Mouse (Mus musculus) gastrocnemius, postnatal 25 days (tissue): ENCODE measurements around the gene Dhx40. TPM values are rescaled to one million over a fixed set of nuclear protein-coding genes. Genes with fewer than 3 reads are reported as not detected.

ENCODE experiments used
- DNase-seq: peaks from one replicate; pipeline ENCODE4 v3.0.0; 2022
- long read RNA-seq, 2 experiments: library from polyadenylated mRNA; stranded (forward); transcript quantifications; one replicate each; pipeline ENCODE4 v2.0.0; 2021
- total RNA-seq, 2 experiments: library from RNA; stranded (reverse); gene quantifications; 1 replicate in 1 of 2; 2 replicates in 1 of 2; pipeline ENCODE4 v1.2.3; 2021

Gene Dhx40
- 10 to 100 TPM; 11.4 to 12.1 TPM for total RNA-seq
- long read RNA-seq, experiment 1, transcript Dhx40-201 (18 exons, 3,813 nt), result major isoform, 5 of 9 reads
- long read RNA-seq, experiment 1, partial matches to known transcripts, result 4 of 9 reads
- long read RNA-seq, experiment 1, other reads (novel, unspliced or antisense), result 0 of 9 reads
- long read RNA-seq, experiment 2, partial matches to known transcripts, result 1 of 5 reads
- long read RNA-seq, experiment 2, other reads (novel, unspliced or antisense), result 1 of 5 reads

DNA sequence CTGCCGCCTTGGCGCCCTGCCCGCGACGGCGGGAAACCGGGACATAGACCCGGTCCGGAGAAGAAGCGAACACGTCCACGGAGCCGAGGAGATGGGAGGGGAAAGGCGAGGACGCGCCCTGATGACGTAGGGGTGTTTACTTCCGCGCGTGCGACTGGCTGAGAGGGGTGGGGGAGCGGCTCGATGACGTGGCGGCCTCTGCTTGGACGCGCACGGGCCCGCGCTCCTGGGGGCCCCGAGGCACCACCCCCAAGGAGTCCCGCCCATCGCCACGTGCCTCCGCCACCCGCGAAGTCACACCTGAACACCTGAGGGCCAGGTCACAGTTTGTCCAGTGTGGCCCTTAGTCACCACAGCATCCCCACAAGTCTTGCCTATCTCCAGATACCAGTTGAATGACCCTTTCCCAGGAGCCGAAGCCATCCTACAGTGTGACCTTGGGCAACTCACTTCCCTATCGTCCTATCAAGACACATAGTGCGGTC, at the start of gene Dhx40:
Gene Dhx40 (minus strand): TSS at position 242 of the 485 bp plus-strand sequence.
- peak; percentile 87 for DNase-seq

DNA sequence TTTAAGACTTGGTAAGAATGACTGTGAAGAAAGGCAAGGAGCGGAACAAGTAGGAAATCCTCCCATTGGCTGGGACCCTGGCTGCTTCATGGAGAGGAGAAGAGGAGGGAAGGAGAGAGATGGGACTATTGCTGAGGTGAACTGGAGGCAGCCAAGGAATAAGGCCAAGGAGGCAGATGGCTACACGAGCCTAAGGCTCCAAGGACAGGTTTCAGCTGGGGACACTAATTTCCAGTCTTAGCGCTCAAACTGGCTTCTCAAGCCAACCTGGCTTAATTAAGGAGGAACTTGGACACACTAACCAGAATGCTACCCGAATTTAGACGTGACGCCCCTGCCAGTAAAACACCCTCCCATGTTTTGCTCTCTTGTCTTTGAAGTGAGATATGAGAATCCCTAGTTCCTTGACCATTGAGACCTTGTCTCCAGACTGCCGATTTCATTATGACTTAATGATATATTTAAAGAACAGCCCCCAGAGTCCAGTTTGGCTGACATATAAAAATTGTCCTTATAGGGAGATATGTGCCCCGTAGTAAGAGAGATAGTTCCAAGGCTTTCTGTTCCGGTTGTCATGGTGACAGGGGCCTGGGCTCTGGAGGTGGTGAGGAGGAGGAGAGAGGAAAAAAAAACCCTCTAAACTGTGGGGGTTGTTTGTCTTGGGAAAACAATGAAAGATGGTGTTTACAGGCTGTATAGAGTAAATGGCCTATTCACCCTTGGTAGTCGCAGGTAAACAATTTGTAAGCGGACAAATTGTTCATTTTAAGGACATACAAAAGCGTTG, 48.3 kb upstream of the Dhx40 start:
- no peak for DNase-seq

DNA sequence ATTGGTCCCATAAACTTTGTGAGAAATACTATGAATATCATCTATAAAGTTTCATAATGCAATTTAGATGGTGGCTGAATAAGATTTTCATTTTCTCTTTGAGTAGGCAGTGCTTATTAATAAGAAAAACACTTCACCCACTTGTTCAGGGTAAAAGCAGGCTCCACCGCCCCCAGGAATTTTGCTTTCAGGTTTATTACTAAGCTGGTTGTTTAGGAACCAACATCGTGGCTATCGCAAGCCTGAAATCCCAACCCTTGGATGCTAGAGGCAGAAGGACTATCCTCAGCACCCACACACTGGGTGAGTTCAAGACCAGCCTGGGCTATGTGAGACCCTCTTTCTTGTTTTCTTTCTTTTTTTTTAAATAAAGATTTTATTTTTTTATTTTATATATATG, 45.5 kb upstream of the Dhx40 start:
- DNase-seq, result no peak

DNA sequence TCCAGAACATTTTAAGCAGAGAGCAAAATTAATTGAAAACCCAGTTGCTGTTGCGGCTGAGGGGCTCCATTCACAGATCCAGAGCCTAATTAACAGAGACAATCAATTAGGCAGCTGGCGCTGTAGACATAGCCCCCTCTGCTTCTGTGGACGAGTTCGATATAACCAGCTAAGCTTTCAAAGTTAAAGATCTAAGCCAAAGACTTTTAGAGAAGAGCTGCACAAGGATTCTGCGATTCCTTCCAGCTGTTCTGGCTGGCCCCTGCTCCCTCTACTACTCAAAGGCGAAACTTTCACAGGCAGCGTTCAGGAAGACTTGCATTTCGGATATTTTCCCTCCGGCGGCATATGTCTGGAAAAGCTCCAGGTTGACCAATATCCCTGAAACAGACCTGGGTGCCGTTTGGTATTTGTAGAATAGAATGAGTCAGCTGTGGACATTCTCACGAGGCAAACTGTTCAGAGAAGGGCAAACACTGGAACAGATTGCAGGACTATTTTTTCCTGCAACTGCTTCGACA, 45.0 kb upstream of the Dhx40 start:
- no peak for DNase-seq

DNA sequence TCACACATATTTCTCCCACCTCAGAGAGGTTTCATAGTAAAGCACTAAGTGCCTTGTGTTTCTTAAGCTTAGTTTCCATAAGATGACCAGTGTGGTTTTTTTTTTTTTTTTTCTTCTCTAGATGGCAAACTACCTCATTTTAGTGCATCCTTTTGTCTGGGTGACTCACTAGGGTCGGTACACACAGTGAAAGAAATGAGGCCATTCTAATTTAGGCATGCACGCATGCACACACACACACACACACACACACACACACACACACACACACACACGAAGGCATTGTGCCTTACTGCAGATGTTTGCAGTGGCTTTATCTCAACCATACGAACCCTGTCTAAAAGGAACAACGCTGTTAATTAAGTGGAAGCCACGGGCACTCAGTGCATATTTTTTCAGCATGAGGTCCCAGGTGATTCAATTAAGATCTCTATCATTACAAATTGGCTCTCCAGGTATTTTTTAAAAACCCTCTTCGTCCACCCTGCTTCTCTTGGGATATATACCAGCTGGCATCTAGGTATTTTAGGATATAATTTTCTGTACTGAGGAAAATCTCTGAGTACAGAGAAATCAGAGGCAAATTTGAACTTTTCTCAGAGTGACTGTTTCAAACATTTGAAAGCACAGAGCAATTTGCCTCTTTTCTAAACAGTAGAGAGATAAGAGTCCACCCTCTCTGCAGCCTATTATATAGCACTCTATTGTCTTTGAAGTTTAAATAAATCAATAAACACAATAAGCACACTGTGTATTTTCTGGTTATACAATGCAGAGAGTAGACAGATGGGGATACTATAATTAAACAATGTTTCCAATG, 44.4 kb upstream of the Dhx40 start:
- DNase-seq, result no peak

DNA sequence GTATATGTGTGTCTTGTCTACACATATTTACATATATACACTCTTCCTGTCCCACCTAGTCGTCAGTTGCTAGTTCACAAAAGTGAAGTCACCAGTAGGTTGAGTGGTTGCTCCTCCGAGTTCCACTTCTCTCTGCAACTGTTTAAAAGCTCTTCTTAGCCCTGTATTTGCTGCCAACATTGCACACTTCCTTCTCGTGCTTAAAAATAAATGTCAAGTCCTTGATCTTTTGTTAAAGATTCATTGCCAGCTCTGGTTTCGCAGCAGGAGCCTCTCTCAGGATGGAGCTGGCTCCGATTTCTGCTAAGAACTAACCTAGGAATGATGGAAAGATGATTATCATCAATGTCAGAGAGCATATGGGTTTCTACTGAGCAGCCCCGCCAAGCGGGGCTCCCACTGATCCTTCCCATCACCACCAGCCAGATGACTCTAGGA, 43.7 kb upstream of the Dhx40 start:
- DNase-seq, result no peak

DNA sequence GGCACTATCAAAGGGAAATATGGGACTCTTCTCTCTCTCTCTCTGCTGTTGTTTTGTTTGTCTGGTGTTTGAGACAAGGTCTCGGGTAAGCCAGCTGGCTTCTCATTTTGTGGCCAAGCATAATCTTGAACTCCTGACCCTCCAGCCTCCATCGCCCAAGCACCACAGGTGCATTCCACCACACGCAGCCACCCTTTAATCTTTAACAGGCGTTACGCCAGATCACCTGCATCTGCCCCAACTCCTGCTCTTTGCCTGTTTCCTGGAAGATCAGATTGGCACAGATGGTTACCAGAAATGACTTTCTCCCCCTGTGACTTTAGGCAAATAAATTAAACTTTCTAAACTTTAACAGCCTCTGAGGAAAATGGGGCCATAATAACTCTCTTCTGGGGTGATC, 36.3 kb upstream of the Dhx40 start:
- DNase-seq, result no peak

DNA sequence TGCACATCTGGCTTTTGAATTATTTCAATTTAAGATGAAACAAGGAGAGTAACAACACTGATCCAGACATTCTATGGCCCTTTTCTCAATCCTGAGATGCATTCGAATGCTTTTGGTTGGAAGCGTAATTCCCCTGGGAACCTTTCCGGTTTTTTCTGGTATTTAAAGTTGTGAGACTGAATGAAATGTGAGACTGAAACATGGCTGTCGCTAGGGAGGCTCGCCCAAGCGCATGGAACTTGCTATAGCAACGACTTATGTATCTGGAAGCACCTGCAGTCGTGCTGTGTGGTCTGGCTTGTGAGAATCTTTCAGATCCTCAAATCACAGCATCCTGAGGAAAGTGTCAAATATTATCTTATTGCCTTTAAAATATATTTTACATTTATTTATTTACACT, 33.7 kb upstream of the Dhx40 start:
- DNase-seq, result no peak

DNA sequence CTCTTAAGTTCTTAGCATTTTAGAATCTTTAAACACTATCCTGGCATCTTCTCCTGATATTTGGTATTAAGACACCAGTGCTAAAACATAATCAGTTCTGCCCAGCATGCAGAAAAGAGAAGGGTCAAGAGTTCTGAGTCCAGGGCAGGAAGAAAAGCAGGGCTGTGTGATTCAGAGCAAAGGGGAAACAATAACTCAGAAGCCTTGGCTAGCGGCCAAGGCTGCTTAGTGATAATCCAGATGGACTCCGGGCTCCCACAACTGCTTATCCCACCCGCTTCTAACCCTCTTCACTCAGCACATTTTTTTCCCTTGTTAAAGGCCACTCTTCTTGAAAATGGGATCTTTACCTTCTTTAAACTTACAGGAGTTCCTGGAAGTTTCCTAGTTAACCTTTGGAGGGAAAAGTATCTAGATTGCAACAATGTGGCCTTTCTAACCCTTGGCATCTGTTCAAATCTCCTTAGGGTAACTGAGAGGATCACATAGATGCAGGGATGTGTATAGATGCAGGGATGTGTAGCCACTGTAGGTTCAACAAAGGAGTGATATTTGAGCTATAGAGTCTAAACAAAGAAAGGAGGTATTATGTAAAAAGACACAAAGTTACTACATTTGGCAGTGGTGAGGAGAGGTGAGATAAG, 33.1 kb upstream of the Dhx40 start:
- DNase-seq, result peak; percentile 41

DNA sequence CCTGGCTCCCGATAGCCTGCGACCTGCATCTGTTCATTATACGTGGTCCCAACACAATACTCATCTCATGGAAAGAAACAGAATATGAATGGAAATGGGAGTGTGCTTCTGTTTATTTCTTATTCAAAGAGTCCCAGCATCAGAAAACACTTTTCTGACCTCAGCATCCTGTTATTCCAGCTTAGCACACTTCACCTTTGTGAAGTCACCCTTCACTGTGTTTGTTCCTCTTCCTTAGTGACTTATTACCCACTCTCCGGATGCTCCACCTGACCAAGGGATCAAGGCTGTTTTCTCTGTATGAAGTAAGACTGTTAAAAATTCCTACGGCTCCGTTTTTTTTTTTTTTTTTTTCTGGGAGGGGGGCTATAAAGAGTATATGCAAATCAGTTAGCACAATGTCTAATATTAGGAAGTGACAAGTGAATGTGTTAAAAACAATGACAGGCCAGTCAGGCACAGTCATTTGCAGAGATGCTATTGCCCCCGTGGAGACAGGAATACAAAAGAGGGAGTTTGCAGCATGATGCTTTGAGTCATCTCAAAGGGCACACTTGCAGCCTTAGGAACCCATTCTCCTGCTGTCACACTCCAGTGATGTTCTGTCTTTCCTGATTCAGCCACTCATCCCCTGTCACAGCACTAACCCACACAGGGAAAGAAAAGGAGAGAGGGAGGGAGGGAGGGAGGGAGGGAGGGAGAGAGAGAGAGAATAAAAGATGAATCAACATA, 32.3 kb upstream of the Dhx40 start:
- DNase-seq, result no peak

DNA sequence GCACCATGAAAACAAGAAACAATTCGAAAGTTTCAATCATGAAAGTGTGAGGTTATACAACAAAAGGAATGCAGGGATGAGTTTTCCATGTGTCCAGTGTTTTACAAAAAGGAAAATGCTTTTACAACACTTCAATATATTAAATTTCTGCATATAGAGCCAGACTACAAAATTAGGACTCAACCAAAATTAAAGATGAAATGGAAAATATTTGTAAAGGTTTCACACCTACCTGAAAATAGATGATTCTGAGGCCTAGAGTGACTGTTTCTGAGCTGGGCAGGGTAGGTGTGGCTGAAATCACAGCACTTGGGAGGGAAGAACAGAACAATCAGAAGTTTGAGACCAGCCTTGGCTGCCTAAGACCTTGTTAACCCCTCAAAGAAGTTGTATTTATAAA, 31.2 kb upstream of the Dhx40 start:
- DNase-seq, result no peak

DNA sequence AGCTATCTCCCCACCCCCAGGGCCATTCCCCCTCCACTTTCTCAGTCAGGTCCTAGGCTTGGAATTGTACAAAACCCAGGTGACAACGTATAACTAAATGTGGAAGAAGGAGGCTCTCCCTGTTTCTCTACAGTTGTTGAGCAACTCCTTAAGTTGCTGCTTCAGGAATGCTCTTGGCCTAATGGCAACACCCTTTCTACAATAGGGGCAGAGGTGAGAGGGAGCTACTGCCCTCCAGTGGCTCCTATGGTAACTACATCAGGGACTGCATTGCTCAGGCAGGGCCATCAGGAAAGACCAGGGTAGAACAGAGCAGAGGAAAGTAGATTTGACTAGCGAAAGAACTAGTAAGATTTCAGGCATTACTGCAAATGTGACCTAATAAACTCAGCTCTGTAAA, 28.8 kb upstream of the Dhx40 start:
- peak; percentile 62 for DNase-seq

DNA sequence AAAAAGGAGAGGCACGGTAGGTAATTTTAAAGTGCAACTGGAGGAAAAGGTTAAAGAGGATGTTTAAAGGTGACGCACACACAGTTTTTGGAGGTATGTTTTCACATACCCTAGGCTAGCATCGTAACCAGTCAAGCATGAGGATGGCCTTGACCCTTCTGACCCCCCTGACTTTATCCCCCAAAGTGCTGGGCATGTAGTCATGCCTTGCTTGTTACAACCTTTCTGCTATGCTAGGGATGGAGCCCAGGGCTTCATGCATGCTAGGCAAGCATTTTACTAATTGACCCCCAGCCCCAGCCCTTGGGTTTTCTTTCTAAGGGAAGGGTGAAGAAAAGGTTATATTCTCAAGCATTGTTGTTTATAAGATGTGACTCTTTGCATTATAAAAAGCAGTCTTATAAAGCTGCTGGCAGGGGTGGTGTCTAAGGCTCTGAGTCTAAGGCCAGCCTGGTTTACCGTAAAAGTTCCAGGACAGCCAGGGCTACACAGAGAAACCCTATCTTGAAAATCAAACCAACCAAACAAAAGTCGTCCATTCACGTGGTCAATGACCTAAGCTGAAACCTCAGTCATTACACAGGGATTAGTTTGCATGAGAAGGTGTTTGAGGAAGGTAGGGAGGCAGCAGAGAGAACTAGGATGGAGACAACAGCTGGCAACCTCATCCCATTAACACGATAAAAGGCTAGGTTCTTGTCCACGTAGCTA, 27.2 kb upstream of the Dhx40 start:
- DNase-seq, result no peak

DNA sequence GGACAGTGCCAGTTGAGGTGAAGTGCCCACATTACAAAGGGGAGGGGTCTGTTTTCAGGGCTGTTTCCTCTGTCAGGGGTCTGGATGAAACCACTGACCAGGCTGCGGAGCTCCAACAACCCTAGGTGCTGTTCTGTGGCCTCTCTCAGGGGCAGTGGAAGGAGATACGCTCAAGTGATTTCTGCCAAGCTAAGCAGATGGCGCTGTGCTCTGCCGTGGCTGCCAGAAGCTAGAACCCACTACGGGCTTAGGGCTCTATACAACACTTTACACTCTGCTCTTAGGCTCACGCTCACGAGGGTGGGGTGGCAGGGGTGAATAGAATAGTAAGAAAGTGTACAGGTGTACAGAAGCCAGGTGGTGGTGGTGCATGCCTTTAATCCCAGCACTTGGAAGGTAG, 26.5 kb upstream of the Dhx40 start:
- no peak for DNase-seq

DNA sequence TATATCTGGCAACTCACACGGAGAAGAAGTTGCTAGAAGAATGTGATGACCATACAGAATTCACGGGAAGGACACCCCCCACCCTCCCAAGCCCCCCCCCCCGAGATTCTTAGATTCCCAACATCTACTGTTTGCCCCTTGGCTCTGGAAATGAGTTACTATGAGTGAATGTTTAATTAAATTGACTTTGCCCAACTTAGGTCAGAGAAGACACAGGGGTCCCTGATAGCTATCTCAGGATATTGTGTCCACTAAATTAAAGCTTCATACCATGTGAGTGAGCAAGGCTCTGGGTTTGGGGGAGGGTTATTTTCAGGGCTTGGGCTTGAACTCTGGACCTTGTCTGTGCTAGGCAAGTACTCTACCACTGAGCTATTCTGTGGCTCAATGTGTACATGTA, 25.6 kb upstream of the Dhx40 start:
- DNase-seq, result no peak

DNA sequence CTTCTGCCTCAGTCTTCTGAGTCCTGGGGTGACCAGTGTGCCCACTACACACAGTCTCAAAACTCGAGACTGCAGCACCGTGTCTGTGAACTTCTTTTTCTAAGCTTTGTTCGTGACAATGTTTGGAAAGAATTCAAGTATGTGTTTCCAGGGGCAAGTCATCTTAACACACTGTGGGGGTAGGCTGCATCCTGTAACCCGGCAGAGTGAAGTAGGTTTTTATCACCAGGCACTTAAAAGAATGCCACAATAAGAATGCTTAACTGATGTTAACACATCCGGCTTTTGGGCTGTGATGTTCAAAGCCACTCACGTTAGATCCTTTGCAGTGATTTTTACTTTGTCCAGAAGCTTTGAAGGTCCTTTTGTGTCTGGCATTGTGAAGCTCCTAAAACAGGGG, 20.9 kb upstream of the Dhx40 start:
- DNase-seq, result no peak

DNA sequence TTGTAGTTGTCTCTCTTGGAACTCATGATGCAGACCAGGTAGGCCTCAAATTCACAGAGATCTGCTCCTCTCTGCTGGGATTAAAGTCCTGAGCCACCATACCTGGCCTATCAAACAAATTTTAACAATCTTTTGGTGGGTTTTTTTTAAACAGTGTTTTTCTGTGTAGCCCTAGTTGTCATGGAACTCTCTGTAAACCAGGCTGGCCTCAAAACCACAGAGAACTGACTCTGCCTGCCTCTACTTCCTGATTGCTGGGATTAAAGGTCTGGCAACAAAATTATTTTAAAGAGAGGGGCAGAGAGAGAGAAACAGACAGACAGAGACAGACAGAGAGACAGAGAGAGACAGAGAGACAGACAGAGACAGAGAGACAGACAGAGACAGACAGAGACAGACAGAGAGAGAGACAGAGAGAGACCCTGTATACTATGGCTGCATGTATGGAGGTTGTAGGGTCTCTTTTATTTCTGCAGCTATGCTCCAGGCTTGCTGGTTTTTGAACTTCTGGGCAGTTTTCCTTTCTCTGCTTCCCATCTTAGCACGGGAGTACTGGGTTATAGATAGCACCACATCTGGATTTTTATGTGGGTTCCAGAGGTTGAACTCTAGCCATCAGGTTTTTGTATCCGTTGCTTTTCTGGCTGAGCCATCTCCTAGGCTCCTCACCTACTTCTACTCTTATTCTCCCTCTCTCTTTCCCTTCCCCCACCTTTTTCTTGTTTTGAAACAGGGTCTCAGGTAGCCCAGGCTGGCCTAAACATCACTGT, 20.1 kb upstream of the Dhx40 start:
- no peak for DNase-seq

DNA sequence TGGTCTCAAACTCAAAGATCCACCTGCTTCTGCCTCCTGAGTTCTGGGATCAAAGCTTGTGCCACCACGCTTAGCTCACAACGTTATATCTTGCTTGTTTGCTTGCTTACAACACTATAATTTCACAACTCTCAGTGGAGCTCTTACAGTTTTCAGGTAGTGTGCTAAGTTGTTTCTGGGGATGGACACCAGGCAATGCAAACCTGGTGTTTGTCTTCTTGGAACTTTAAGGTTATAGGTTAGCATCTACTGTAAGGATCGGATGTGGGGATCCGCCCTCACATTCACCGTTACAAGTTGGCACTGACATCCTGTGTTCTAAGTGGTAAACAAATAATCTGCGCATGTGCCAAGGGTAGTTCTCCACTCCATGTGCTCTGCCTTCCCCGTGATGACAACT, 16.9 kb upstream of the Dhx40 start:
- no peak for DNase-seq

DNA sequence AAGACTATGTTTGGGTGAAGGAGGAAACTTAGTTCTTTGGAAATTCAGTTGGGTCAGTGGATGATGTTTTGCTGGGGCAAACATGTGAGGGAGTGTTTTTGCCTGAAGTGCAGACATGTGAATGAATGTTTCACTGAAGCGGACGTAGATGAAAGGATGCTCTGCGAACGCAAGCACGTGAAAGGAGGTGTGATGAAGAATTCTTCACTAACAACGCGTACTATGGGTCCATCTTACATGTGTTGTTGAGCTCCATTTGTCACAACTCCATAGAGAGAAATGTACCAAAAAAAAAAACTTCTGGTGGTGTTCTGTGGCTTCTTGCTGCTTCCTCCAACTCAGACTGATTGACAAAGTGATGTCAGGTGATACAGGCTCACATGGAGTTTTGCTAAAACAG, 15.0 kb upstream of the Dhx40 start:
- no peak for DNase-seq

DNA sequence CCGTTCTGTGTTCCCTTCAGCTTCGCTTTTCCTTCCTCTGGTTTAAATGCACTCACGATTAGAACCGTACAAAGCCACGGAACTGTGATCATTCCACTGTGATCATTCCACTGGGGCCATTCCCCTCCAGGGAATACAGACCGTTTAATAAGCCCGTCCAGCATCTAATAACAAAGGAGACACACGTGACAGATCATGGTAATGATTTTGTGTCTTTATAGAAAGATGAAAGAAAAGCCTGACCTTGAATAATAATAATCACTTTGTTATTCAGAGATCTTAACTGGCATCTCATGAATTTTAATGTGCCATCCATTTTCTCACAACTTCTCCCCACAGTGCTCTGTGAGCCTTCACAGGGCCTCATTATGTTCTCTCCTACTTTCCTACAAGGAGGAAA, 12.0 kb upstream of the Dhx40 start:
- no peak for DNase-seq
